ENCODE assay signal across 7 mouse cellular contexts in the genomic region with DNA sequence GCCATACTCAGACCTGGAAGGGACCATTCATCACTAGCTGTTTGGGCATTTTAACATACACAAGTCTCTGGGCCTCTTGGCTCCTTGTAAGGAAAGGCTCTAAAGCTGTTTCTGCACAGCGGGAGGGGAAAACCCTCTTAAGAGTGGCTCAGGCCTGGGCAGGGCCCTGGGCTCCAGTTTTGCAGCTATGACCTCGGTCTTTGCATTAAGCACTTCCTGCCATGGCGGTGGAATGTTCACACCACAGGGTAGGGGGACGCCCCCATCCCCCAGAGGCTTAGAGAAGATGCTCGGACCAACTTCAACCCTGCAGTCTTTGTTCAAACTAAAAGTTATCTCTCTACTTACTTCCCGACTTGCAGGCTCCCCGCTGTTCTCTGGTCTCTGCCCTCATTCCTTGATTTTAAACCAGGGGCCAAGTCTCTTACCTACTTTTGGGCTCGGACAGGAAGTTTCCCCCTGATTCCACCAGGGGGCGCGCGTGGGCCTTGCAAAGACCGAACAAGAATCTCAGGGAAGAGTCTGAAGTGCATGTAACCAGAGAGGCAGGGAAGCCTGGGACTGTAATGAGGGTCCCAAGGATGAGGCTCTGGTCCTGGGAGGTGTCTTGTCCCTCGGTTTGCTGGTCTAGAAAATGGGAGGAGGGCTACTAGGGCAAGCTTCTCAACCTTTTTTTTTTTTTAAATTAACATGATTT. TPM values are rescaled to one million over a fixed set of nuclear protein-coding genes. Genes with fewer than 3 reads are reported as not detected.
DNase-seq lines count a peak whose midpoint lies in the region; ATAC-seq and TF ChIP-seq lines count a peak whose summit lies in the region.

No protein-coding gene starts in this region.

- no peak overlapping the region; the same call in 1 of the 2 replicates for H3K9ac ChIP-seq in midbrain, embryonic 15.5 days

- H3K27ac ChIP-seq in midbrain, embryonic 15.5 days, result no peak overlapping the region
- H3K27ac ChIP-seq in spleen, adult 2 months (ENCODE audit: insufficient read depth, low read length), result no peak overlapping the region

- H3K9me3 ChIP-seq in midbrain, embryonic 15.5 days, result no peaks in the 10 kb centered on the region

- no peaks in the 10 kb centered on the region for H3K27me3 ChIP-seq in midbrain, embryonic 15.5 days (replicated peaks)
- no peaks in the 10 kb centered on the region for H3K27me3 ChIP-seq in spleen, adult 2 months (ENCODE audit: control insufficient read depth, insufficient read depth, low read length)

- peak; percentile 64; the same call in 1 of the 2 replicates for ATAC-seq in midbrain, embryonic 15.5 days (replicated peaks)

- peak; percentile 94 for TF ChIP-seq CTCF in spleen, adult 2 months (IDR thresholded peaks at IDR 0.05; ENCODE audit: extremely low read depth, insufficient read depth, insufficient read length, insufficient replicate concordance)

- no peaks in the 10 kb centered on the region for H3K36me3 ChIP-seq in midbrain, embryonic 15.5 days (replicated peaks)
- no peaks in the 10 kb centered on the region for H3K36me3 ChIP-seq in spleen, adult 2 months (ENCODE audit: control insufficient read depth, insufficient read depth, low read length)

- H3K4me1 ChIP-seq in midbrain, embryonic 15.5 days, result no peaks in the 10 kb centered on the region
- H3K4me1 ChIP-seq in spleen, adult 2 months (ENCODE audit: control insufficient read depth, insufficient read depth, insufficient read length), result peaks cover 3% of the 10 kb centered on the region; the same call in 1 of the 2 replicates

- no peak overlapping the region for H3K4me3 ChIP-seq in midbrain, embryonic 15.5 days
- H3K4me3 ChIP-seq in spleen, adult 2 months (ENCODE audit: extremely low read depth, insufficient read depth, insufficient read length), result no peak overlapping the region

- H3K4me2 ChIP-seq in midbrain, embryonic 15.5 days, result no peak overlapping the region

- WGBS in midbrain, embryonic 15.5 days, result 8% methylated on average over 13 of the region's 13 CpGs
- WGBS in spleen, adult 2 months, result 19% methylated on average over 13 of the region's 13 CpGs

- peak; percentile 80 for DNase-seq in adrenal gland, adult 2 months
- peak; percentile 88 for DNase-seq in embryo, embryonic 11 days
- peak; percentile 73 to 82 for DNase-seq in gastrocnemius, postnatal 4 days (ENCODE audit: low spot score in 2 of 2)
- peak; percentile 72 for DNase-seq in kidney, adult 11 months
- DNase-seq in left cerebral cortex, postnatal 4 days, result peak; percentile 90
- DNase-seq in spleen, adult 2 months (ENCODE audit: low read depth in 1 of 2, low spot score in 2 of 2), result peak; percentile 50 to 74

- intact Hi-C loops in left cerebral cortex, postnatal 4 days (cut with DNase I), result loop anchor here (10.0 kb wide), 1 partner anchor 675 kb away; no protein-coding TSS in a partner anchor

- no peak for TF ChIP-seq POLR2A in spleen, adult 2 months (IDR thresholded peaks at IDR 0.05; ENCODE audit: low read depth, low read length)

RNA-seq across cellular contexts. Expression of a gene that starts 18.6 kb away (rescaled TPM):
- total RNA-seq in adrenal gland, adult 2 months (2021), result 10 to 100 TPM; 69.4 to 82.3 TPM
- 191 and 192 TPM in 2 replicates for polyA plus RNA-seq in adrenal gland, adult 2 months (2012; rRNA removed)
- total RNA-seq in gastrocnemius, postnatal 4 days (2021), result 10 to 100 TPM; 72.7 to 80.4 TPM
- 100 to 1,000 TPM; 125 to 135 TPM for total RNA-seq in left cerebral cortex, postnatal 4 days (2021)
- polyA plus RNA-seq in midbrain, embryonic 15.5 days (2015; fragmentation: Nextera tagmentation; extraction: Ambion mirVana), result 75.5 and 79.7 TPM in 2 replicates
- polyA plus RNA-seq in spleen, adult 2 months (2012; rRNA removed), result 21.0 and 27.1 TPM in 2 replicates
